Mouse (Mus musculus): ENCODE results near the gene Tet2. TPM values are rescaled to one million over a fixed set of nuclear protein-coding genes. Genes with fewer than 3 reads are reported as not detected.

Gene Tet2
- polyA plus RNA-seq, 1 experiment from 2014 or later: 13.5 TPM

- no peak for TF ChIP-seq CTCF (IDR thresholded peaks at IDR 0.05; ENCODE audit: low read depth)
- Histone ChIP-seq H3K4me2 (ENCODE audit: low read length) (peak overlapping the region; percentile 28; the same call in 1 of the 2 replicates), H3K27ac (peak overlapping the region; percentile 50), H3K9ac (ENCODE audit: low read depth, low read length) (no peak overlapping the region), H3K4me1 (replicated peaks; ENCODE audit: insufficient read depth, low read length) (peaks cover 19% of the 10 kb centered on the region), H3K9me3 (replicated peaks; ENCODE audit: low read length) (no peaks in the 10 kb centered on the region), H3K27me3 (ENCODE audit: insufficient read depth, low read length) (no peaks in the 10 kb centered on the region), H3K4me3 (replicated peaks; ENCODE audit: low read depth, low read length) (no peak overlapping the region), H3K36me3 (ENCODE audit: insufficient read depth, low read length) (no peaks in the 10 kb centered on the region)
- WGBS: 56% methylated on average over 11 of the region's 11 CpGs
- no peak for ATAC-seq (replicated peaks; ENCODE audit: low FRiP score, low read depth)
- DNase-seq (ENCODE audit: low spot score): no peak
Measured at GRCm38 (mm10) chr3:133533272-133533995, 11.5 kb downstream of the Tet2 start.

- Histone ChIP-seq H3K36me3 (ENCODE audit: insufficient read depth, low read length) (no peaks in the 10 kb centered on the region), H3K4me3 (replicated peaks; ENCODE audit: low read depth, low read length) (no peak overlapping the region), H3K9ac (ENCODE audit: low read depth, low read length) (no peak overlapping the region), H3K27ac (peak overlapping the region; percentile 50), H3K4me1 (replicated peaks; ENCODE audit: insufficient read depth, low read length) (peaks cover 19% of the 10 kb centered on the region), H3K27me3 (ENCODE audit: insufficient read depth, low read length) (no peaks in the 10 kb centered on the region), H3K4me2 (ENCODE audit: low read length) (no peak overlapping the region), H3K9me3 (replicated peaks; ENCODE audit: low read length) (no peaks in the 10 kb centered on the region)
- DNase-seq (ENCODE audit: low spot score) (no peak), ATAC-seq (replicated peaks; ENCODE audit: low FRiP score, low read depth) (no peak)
- no peak for TF ChIP-seq CTCF (IDR thresholded peaks at IDR 0.05; ENCODE audit: low read depth)
- WGBS: 52% methylated on average over 3 of the region's 3 CpGs
Measured at GRCm38 (mm10) chr3:133532806-133533205, 12.1 kb downstream of the Tet2 start.

GRCm38 (mm10) chr3:133532252-133532651 lies 12.7 kb downstream of the Tet2 start:
- Histone ChIP-seq H3K4me3 (replicated peaks; ENCODE audit: low read depth, low read length) (no peak overlapping the region), H3K9ac (ENCODE audit: low read depth, low read length) (no peak overlapping the region), H3K36me3 (ENCODE audit: insufficient read depth, low read length) (no peaks in the 10 kb centered on the region), H3K4me1 (replicated peaks; ENCODE audit: insufficient read depth, low read length) (peaks cover 19% of the 10 kb centered on the region), H3K27ac (no peak overlapping the region), H3K4me2 (ENCODE audit: low read length) (no peak overlapping the region), H3K9me3 (replicated peaks; ENCODE audit: low read length) (no peaks in the 10 kb centered on the region), H3K27me3 (ENCODE audit: insufficient read depth, low read length) (no peaks in the 10 kb centered on the region)
- no peak for DNase-seq (ENCODE audit: low spot score)
- no peak for TF ChIP-seq CTCF (IDR thresholded peaks at IDR 0.05; ENCODE audit: low read depth)
- 67% methylated on average over 6 of the region's 6 CpGs for WGBS
- ATAC-seq (replicated peaks; ENCODE audit: low FRiP score, low read depth): no peak

- Histone ChIP-seq H3K27me3 (ENCODE audit: insufficient read depth, low read length) (no peaks in the 10 kb centered on the region), H3K27ac (no peak overlapping the region), H3K4me2 (ENCODE audit: low read length) (no peak overlapping the region), H3K36me3 (ENCODE audit: insufficient read depth, low read length) (no peaks in the 10 kb centered on the region), H3K9ac (ENCODE audit: low read depth, low read length) (no peak overlapping the region), H3K4me1 (replicated peaks; ENCODE audit: insufficient read depth, low read length) (peaks cover 19% of the 10 kb centered on the region), H3K4me3 (replicated peaks; ENCODE audit: low read depth, low read length) (no peak overlapping the region), H3K9me3 (replicated peaks; ENCODE audit: low read length) (no peaks in the 10 kb centered on the region)
- WGBS: 66% methylated on average over 2 of the region's 2 CpGs
- ATAC-seq (replicated peaks; ENCODE audit: low FRiP score, low read depth) (no peak), DNase-seq (ENCODE audit: low spot score) (no peak)
- no peak for TF ChIP-seq CTCF (IDR thresholded peaks at IDR 0.05; ENCODE audit: low read depth)
Measured at GRCm38 (mm10) chr3:133531101-133531500, 13.8 kb downstream of the Tet2 start.

- Histone ChIP-seq H3K4me3 (replicated peaks; ENCODE audit: low read depth, low read length) (no peak overlapping the region), H3K27ac (no peak overlapping the region), H3K9me3 (replicated peaks; ENCODE audit: low read length) (no peaks in the 10 kb centered on the region), H3K27me3 (ENCODE audit: insufficient read depth, low read length) (no peaks in the 10 kb centered on the region), H3K36me3 (ENCODE audit: insufficient read depth, low read length) (no peaks in the 10 kb centered on the region), H3K4me1 (replicated peaks; ENCODE audit: insufficient read depth, low read length) (peaks cover 19% of the 10 kb centered on the region), H3K9ac (ENCODE audit: low read depth, low read length) (no peak overlapping the region), H3K4me2 (ENCODE audit: low read length) (no peak overlapping the region)
- ATAC-seq (replicated peaks; ENCODE audit: low FRiP score, low read depth): no peak
- 63% methylated on average over 3 of the region's 3 CpGs for WGBS
- no peak for TF ChIP-seq CTCF (IDR thresholded peaks at IDR 0.05; ENCODE audit: low read depth)
- DNase-seq (ENCODE audit: low spot score): no peak
Measured at GRCm38 (mm10) chr3:133530664-133531063, 14.3 kb downstream of the Tet2 start.

GRCm38 (mm10) chr3:133526119-133526723 lies 18.7 kb downstream of the Tet2 start:
- 73% methylated on average over 4 of the region's 4 CpGs for WGBS
- no peak for ATAC-seq (replicated peaks; ENCODE audit: low FRiP score, low read depth)
- TF ChIP-seq CTCF (IDR thresholded peaks at IDR 0.05; ENCODE audit: low read depth): no peak
- H3K9me3 ChIP-seq (replicated peaks; ENCODE audit: low read length): no peaks in the 10 kb centered on the region
- H3K4me2 ChIP-seq (ENCODE audit: low read length): no peak overlapping the region
- H3K9ac ChIP-seq (ENCODE audit: low read depth, low read length): no peak overlapping the region
- H3K4me1 ChIP-seq (replicated peaks; ENCODE audit: insufficient read depth, low read length): 0 out of 2 replicates have a peak, but pooled peaks cover 4% of the 10 kb centered on the region
- no peak overlapping the region for H3K4me3 ChIP-seq (replicated peaks; ENCODE audit: low read depth, low read length)
- H3K27ac ChIP-seq: no peak overlapping the region
- H3K27me3 ChIP-seq (ENCODE audit: insufficient read depth, low read length): no peaks in the 10 kb centered on the region
- H3K36me3 ChIP-seq (ENCODE audit: insufficient read depth, low read length): no peaks in the 10 kb centered on the region
- no peak for DNase-seq (ENCODE audit: low spot score)
